In genomic region chr1:20671769-20672150, GRCm38 (mm10) we compare ENCODE assay signal across 41 mouse cellular contexts. TPM values are rescaled to one million over a fixed set of nuclear protein-coding genes. Genes with fewer than 3 reads are reported as not detected.
"Had no signal": no experiment of that assay in that cellular context is flagged by ENCODE, and none has a peak within 500 bp of the region (broad histone marks: within the 10 kb centered on the region; RNA-seq: fewer than 3 reads in every experiment).

No protein-coding gene starts in this region.

- H3K36me3 ChIP-seq: heart, embryonic 10.5 days; heart, embryonic 12.5 days; hindbrain, embryonic 10.5 days; hindbrain, embryonic 12.5 days; intestine, embryonic 15.5 days; liver, embryonic 13.5 days; liver, embryonic 15.5 days had no signal

- DNase-seq: gastrocnemius, postnatal 25 days; heart, adult 18-20 months; heart, postnatal 10 days; heart, postnatal 4 days; kidney, adult 18-20 months; kidney, adult 8-10 months; kidney, postnatal 14 days; kidney, postnatal 36 days; layer of hippocampus, adult 9-11 months; layer of hippocampus, postnatal 36 days; left cerebral cortex, postnatal 4 days; liver; liver, embryonic 13.5 days had no signal

- H3K4me3 ChIP-seq: heart, embryonic 10.5 days; heart, embryonic 12.5 days; hindbrain, embryonic 10.5 days; hindbrain, embryonic 12.5 days; intestine, embryonic 15.5 days; liver, embryonic 13.5 days; liver, embryonic 15.5 days had no signal

- H3K9me3 ChIP-seq: heart, embryonic 10.5 days; heart, embryonic 12.5 days; hindbrain, embryonic 10.5 days; hindbrain, embryonic 12.5 days; intestine, embryonic 15.5 days; liver, embryonic 13.5 days; liver, embryonic 15.5 days had no signal

- H3K27me3 ChIP-seq: heart, embryonic 12.5 days; hindbrain, embryonic 12.5 days; intestine, embryonic 15.5 days; liver, embryonic 13.5 days; liver, embryonic 15.5 days had no signal

- H3K9ac ChIP-seq: heart, embryonic 12.5 days; hindbrain, embryonic 12.5 days; hindbrain, embryonic 14.5 days; intestine, embryonic 15.5 days; liver, embryonic 13.5 days; liver, embryonic 15.5 days had no signal

- H3K4me1 ChIP-seq: hindbrain, embryonic 12.5 days; intestine, embryonic 15.5 days; liver, embryonic 13.5 days; liver, embryonic 15.5 days had no signal

- H3K4me2 ChIP-seq: heart, embryonic 12.5 days; hindbrain, embryonic 12.5 days; hindbrain, embryonic 14.5 days; intestine, embryonic 15.5 days; liver, embryonic 11.5 days; liver, embryonic 13.5 days; liver, embryonic 15.5 days had no signal

- ATAC-seq: hindbrain, embryonic 16.5 days; inflammation-experienced regulatory T-cells, adult 6 months; intestine, embryonic 15.5 days; intestine, postnatal 0 days had no signal

- H3K27ac ChIP-seq: heart, embryonic 10.5 days; hindbrain, embryonic 10.5 days; hindbrain, embryonic 12.5 days; hindbrain, embryonic 14.5 days; intestine, embryonic 15.5 days; liver, embryonic 13.5 days; liver, embryonic 15.5 days had no signal

RNA-seq across cellular contexts. Expression of gene Pkhd1, which starts 53.9 kb away (rescaled TPM):
- total RNA-seq: granulocyte monocyte progenitor cell, adult 5-6 weeks; heart, adult 18-20 months; heart, adult 8-10 months; heart, postnatal 10 days; heart, postnatal 25 days; heart, postnatal 4 days; layer of hippocampus, postnatal 36 days had no signal
- polyA plus RNA-seq: heart, embryonic 12.5 days; heart, embryonic 14.5 days; heart, embryonic 16.5 days; hindbrain, embryonic 10.5 days; hindbrain, embryonic 12.5 days; inflammation-experienced regulatory T-cells, adult 6 months had no signal

RNA-seq across cellular contexts. Expression of gene Il17a, which starts 58.9 kb away (rescaled TPM):
- total RNA-seq: gastrocnemius, adult 8-10 months; gastrocnemius, postnatal 25 days; gastrocnemius, postnatal 4 days; granulocyte monocyte progenitor cell, adult 5-6 weeks; heart, adult 18-20 months; heart, adult 8-10 months; heart, postnatal 10 days; heart, postnatal 25 days; heart, postnatal 4 days; layer of hippocampus, adult 18-20 months; layer of hippocampus, adult 8-10 months; layer of hippocampus, postnatal 14 days; layer of hippocampus, postnatal 36 days; left cerebral cortex, adult 18-20 months; left cerebral cortex, adult 8-10 months; left cerebral cortex, postnatal 10 days; left cerebral cortex, postnatal 25 days; left cerebral cortex, postnatal 4 days had no signal
- polyA plus RNA-seq: frontal cortex, adult 2 months; heart, embryonic 10.5 days; heart, embryonic 12.5 days; heart, embryonic 14.5 days; heart, embryonic 16.5 days; hindbrain, embryonic 10.5 days; hindbrain, embryonic 12.5 days; hindbrain, embryonic 14.5 days; hindbrain, embryonic 16.5 days; intestine, embryonic 15.5 days; intestine, postnatal 0 days; kidney, embryonic 14.5 days; kidney, embryonic 16.5 days; liver, embryonic 11.5 days; liver, embryonic 13.5 days; liver, embryonic 15.5 days had no signal
